Mouse (Mus musculus): ENCODE measurements around the gene Srpk1.
A peak's percentile ranks its signal among the peaks of the same experiment; 100 is the strongest.

Gene Srpk1

GRCm38 (mm10) chr17:28622300-28622759 lies at the start of gene Srpk1:
Srpk1 (minus strand) TSS chr17:28622709.
- peak; percentile 84 for DNase-seq (ENCODE audit: low spot score)

GRCm38 (mm10) chr17:28659564-28659963 lies 37.1 kb upstream of the Srpk1 start:
- no peak for DNase-seq (ENCODE audit: low spot score)

GRCm38 (mm10) chr17:28657936-28658335 lies 35.4 kb upstream of the Srpk1 start:
- DNase-seq (ENCODE audit: low spot score): peak; percentile 37

- no peak for DNase-seq (ENCODE audit: low spot score)
Observed at GRCm38 (mm10) chr17:28650268-28650667, 27.8 kb upstream of the Srpk1 start.

- DNase-seq (ENCODE audit: low spot score): peak; percentile 72
Observed at GRCm38 (mm10) chr17:28648607-28649370, 26.3 kb upstream of the Srpk1 start.

- no peak for DNase-seq (ENCODE audit: low spot score)
Observed at GRCm38 (mm10) chr17:28646221-28646620, 23.7 kb upstream of the Srpk1 start.

GRCm38 (mm10) chr17:28644112-28644511 lies 21.6 kb upstream of the Srpk1 start:
- no peak for DNase-seq (ENCODE audit: low spot score)

- peak; percentile 36 for DNase-seq (ENCODE audit: low spot score)
Observed at GRCm38 (mm10) chr17:28643697-28644096, 21.2 kb upstream of the Srpk1 start.

- DNase-seq (ENCODE audit: low spot score): no peak
Observed at GRCm38 (mm10) chr17:28640113-28640512, 17.6 kb upstream of the Srpk1 start.

- no peak for DNase-seq (ENCODE audit: low spot score)
Observed at GRCm38 (mm10) chr17:28637711-28638690, 15.5 kb upstream of the Srpk1 start.

GRCm38 (mm10) chr17:28635842-28636241 lies 13.3 kb upstream of the Srpk1 start:
- DNase-seq (ENCODE audit: low spot score): no peak

- no peak for DNase-seq (ENCODE audit: low spot score)
Observed at GRCm38 (mm10) chr17:28629125-28629524, 6.6 kb upstream of the Srpk1 start.

GRCm38 (mm10) chr17:28628248-28629124 lies 6.0 kb upstream of the Srpk1 start:
- no peak for DNase-seq (ENCODE audit: low spot score)

GRCm38 (mm10) chr17:28626937-28627336 lies 4.4 kb upstream of the Srpk1 start:
- DNase-seq (ENCODE audit: low spot score): no peak

GRCm38 (mm10) chr17:28625327-28625726 lies 2.8 kb upstream of the Srpk1 start:
- peak; percentile 39 for DNase-seq (ENCODE audit: low spot score)

GRCm38 (mm10) chr17:28624841-28625240 lies 2.3 kb upstream of the Srpk1 start:
- DNase-seq (ENCODE audit: low spot score): no peak

- DNase-seq (ENCODE audit: low spot score): peak; percentile 53
Observed at GRCm38 (mm10) chr17:28621381-28622299, 869 bp downstream of the Srpk1 start.

GRCm38 (mm10) chr17:28618775-28619174 lies 3.7 kb downstream of the Srpk1 start:
- no peak for DNase-seq (ENCODE audit: low spot score)

GRCm38 (mm10) chr17:28618124-28618523 lies 4.4 kb downstream of the Srpk1 start:
- no peak for DNase-seq (ENCODE audit: low spot score)

- peak; percentile 47 for DNase-seq (ENCODE audit: low spot score)
Observed at GRCm38 (mm10) chr17:28617636-28618035, 4.9 kb downstream of the Srpk1 start.

- no peak for DNase-seq (ENCODE audit: low spot score)
Observed at GRCm38 (mm10) chr17:28615332-28615731, 7.2 kb downstream of the Srpk1 start.
